In genomic region chr13:37940167-37940566, GRCm38 (mm10) we compare ENCODE assay signal across 21 mouse cellular contexts. TPM values are rescaled to one million over a fixed set of nuclear protein-coding genes. Genes with fewer than 3 reads are reported as not detected.
A peak's percentile ranks its signal among the peaks of the same experiment; 100 is the strongest.
DNase-seq lines count a peak whose midpoint lies in the region; ATAC-seq and TF ChIP-seq lines count a peak whose summit lies in the region.
"Had no signal": no experiment of that assay in that cellular context is flagged by ENCODE, and none has a peak within 500 bp of the region (broad histone marks: within the 10 kb centered on the region; RNA-seq: fewer than 3 reads in every experiment).

No protein-coding gene starts in this region.

- H3K36me3 ChIP-seq in intestine, embryonic 16.5 days (ENCODE audit: control insufficient read depth, insufficient read depth, low read length) = peaks cover under 1% of the 10 kb centered on the region; the same call in 1 of the 2 replicates
- 0 out of 2 replicates have a peak, but pooled peaks cover 7% of the 10 kb centered on the region for H3K36me3 ChIP-seq in kidney, postnatal 0 days (ENCODE audit: insufficient read depth, low read length)
- peaks cover 6% of the 10 kb centered on the region; the same call in 1 of the 2 replicates for H3K36me3 ChIP-seq in liver, postnatal 0 days (replicated peaks; ENCODE audit: insufficient read depth, low read length)

- peaks cover 22% of the 10 kb centered on the region for H3K4me1 ChIP-seq in intestine, embryonic 16.5 days (ENCODE audit: control insufficient read depth, insufficient read depth, low read length)
- H3K4me1 ChIP-seq in kidney, postnatal 0 days (replicated peaks; ENCODE audit: insufficient read depth, low read length) = peaks cover 36% of the 10 kb centered on the region
- H3K4me1 ChIP-seq in liver, postnatal 0 days (ENCODE audit: insufficient read depth) = peaks cover 19% of the 10 kb centered on the region
- H3K4me1 ChIP-seq: hindbrain, embryonic 12.5 days; midbrain, embryonic 13.5 days had no signal

- H3K27me3 ChIP-seq in intestine, embryonic 16.5 days (replicated peaks; ENCODE audit: control insufficient read depth, insufficient read depth, low read length) = no peaks in the 10 kb centered on the region
- no peaks in the 10 kb centered on the region for H3K27me3 ChIP-seq in kidney, postnatal 0 days (ENCODE audit: insufficient read depth, low read length)
- no peaks in the 10 kb centered on the region for H3K27me3 ChIP-seq in liver, postnatal 0 days (ENCODE audit: insufficient read depth, low read length)
- H3K27me3 ChIP-seq: embryonic facial prominence, embryonic 13.5 days; heart, embryonic 12.5 days; hindbrain, embryonic 12.5 days; limb, embryonic 15.5 days; midbrain, embryonic 13.5 days had no signal

- TF ChIP-seq CTCF in gastrocnemius, adult 2 months (IDR thresholded peaks at IDR 0.05) = no peak
- no peak for TF ChIP-seq CTCF in kidney, postnatal 0 days (IDR thresholded peaks at IDR 0.05; ENCODE audit: low read depth)
- TF ChIP-seq CTCF in liver, postnatal 0 days (IDR thresholded peaks at IDR 0.05; ENCODE audit: low read depth) = no peak

- WGBS in intestine, embryonic 16.5 days = 67% methylated on average over 2 of the region's 2 CpGs
- 71% methylated on average over 2 of the region's 2 CpGs for WGBS in kidney, postnatal 0 days
- WGBS in liver, postnatal 0 days (ENCODE audit: insufficient replicate concordance) = 67% methylated on average over 2 of the region's 2 CpGs

- no peak overlapping the region for H3K4me3 ChIP-seq in gastrocnemius, adult 2 months
- no peak overlapping the region for H3K4me3 ChIP-seq in intestine, embryonic 16.5 days (ENCODE audit: low read length)
- no peak overlapping the region for H3K4me3 ChIP-seq in kidney, postnatal 0 days (replicated peaks; ENCODE audit: low read depth, low read length)
- no peak overlapping the region for H3K4me3 ChIP-seq in liver, postnatal 0 days (ENCODE audit: low read depth, low read length)
- H3K4me3 ChIP-seq: embryonic facial prominence, embryonic 13.5 days; heart, embryonic 12.5 days; hindbrain, embryonic 12.5 days; layer of hippocampus, adult 2 months; limb, embryonic 15.5 days; midbrain, embryonic 13.5 days; myocyte had no signal

- peak overlapping the region; percentile 53; the same call in 1 of the 2 replicates for H3K27ac ChIP-seq in gastrocnemius, adult 2 months
- H3K27ac ChIP-seq in intestine, embryonic 16.5 days (ENCODE audit: low read length) = 0 out of 2 replicates have a peak overlapping the region, but pooled peaks have one; percentile 13
- H3K27ac ChIP-seq in kidney, postnatal 0 days = peak overlapping the region; percentile 36; the same call in 1 of the 2 replicates
- peak overlapping the region; percentile 46 for H3K27ac ChIP-seq in liver, postnatal 0 days (ENCODE audit: low read depth)
- H3K27ac ChIP-seq: embryonic facial prominence, embryonic 13.5 days; hindbrain, embryonic 12.5 days; layer of hippocampus, adult 2 months; limb, embryonic 15.5 days; midbrain, embryonic 13.5 days; stomach, postnatal 0 days had no signal

- TF ChIP-seq EP300 in liver, postnatal 0 days (IDR thresholded peaks at IDR 0.05; ENCODE audit: low read depth) = no peak

- intact Hi-C loops in gastrocnemius, adult 2 months (cut with DNase I) = loop anchor here (5.0 kb wide), 4 partner anchors 113 to 488 kb away; no protein-coding TSS in a partner anchor

- H3K9ac ChIP-seq in intestine, embryonic 16.5 days (ENCODE audit: low read depth, low read length) = no peak overlapping the region
- H3K9ac ChIP-seq in kidney, postnatal 0 days (ENCODE audit: low read depth, low read length) = no peak overlapping the region
- H3K9ac ChIP-seq in liver, postnatal 0 days (replicated peaks) = no peak overlapping the region
- H3K9ac ChIP-seq: embryonic facial prominence, embryonic 13.5 days; hindbrain, embryonic 12.5 days; limb, embryonic 15.5 days; midbrain, embryonic 13.5 days had no signal

- no peaks in the 10 kb centered on the region for H3K9me3 ChIP-seq in intestine, embryonic 16.5 days (ENCODE audit: control insufficient read depth, low read length)
- no peaks in the 10 kb centered on the region for H3K9me3 ChIP-seq in kidney, postnatal 0 days (replicated peaks; ENCODE audit: low read length)
- no peaks in the 10 kb centered on the region for H3K9me3 ChIP-seq in liver, postnatal 0 days (ENCODE audit: low read length)
- H3K9me3 ChIP-seq: embryonic facial prominence, embryonic 13.5 days; heart, embryonic 12.5 days; hindbrain, embryonic 12.5 days; limb, embryonic 15.5 days; midbrain, embryonic 13.5 days had no signal

- peak; percentile 64 for ATAC-seq in intestine, embryonic 16.5 days
- ATAC-seq in kidney, postnatal 0 days (replicated peaks; ENCODE audit: low FRiP score, low read depth) = peak; percentile 27
- peak; percentile 30; the same call in 1 of the 2 replicates for ATAC-seq in liver, postnatal 0 days
- ATAC-seq: forebrain, embryonic 14.5 days; lung, postnatal 0 days; midbrain, embryonic 13.5 days had no signal

- no peak for DNase-seq in gastrocnemius, adult 2 months
- DNase-seq in gastrocnemius, adult 18-20 months (ENCODE audit: low spot score) = no peak
- no peak for DNase-seq in kidney, postnatal 0 days (ENCODE audit: low spot score)
- no peak for DNase-seq in liver, postnatal 0 days
- DNase-seq in thymus, postnatal 14 days = no peak
- no peak for DNase-seq in embryo, embryonic 10.5 days (ENCODE audit: low spot score)
- DNase-seq in adrenal gland, adult 8-10 months = no peak
- DNase-seq: adrenal gland, adult 2 months; cerebellum, adult 9-11 months; heart, postnatal 14 days had no signal

- H3K4me2 ChIP-seq in intestine, embryonic 16.5 days (ENCODE audit: low read depth, low read length) = no peak overlapping the region
- H3K4me2 ChIP-seq in kidney, postnatal 0 days (ENCODE audit: low read length) = no peak overlapping the region
- no peak overlapping the region for H3K4me2 ChIP-seq in liver, postnatal 0 days (ENCODE audit: low read depth, low read length)
- H3K4me2 ChIP-seq: embryonic facial prominence, embryonic 13.5 days; heart, embryonic 12.5 days; hindbrain, embryonic 12.5 days; limb, embryonic 15.5 days; midbrain, embryonic 13.5 days had no signal

RNA-seq across cellular contexts. Expression of gene Ssr1, which starts 53.9 kb away (rescaled TPM):
- 10 to 100 TPM; 66.3 to 72.4 TPM for total RNA-seq in gastrocnemius, adult 2 months (2021)
- 10 to 100 TPM; 66.5 to 68.8 TPM for total RNA-seq in gastrocnemius, adult 18-20 months (2021)
- polyA plus RNA-seq in intestine, embryonic 16.5 days (2015; fragmentation: Nextera tagmentation; extraction: Ambion mirVana) = 126 and 129 TPM in 2 replicates
- polyA plus RNA-seq in kidney, postnatal 0 days (2015; fragmentation: Nextera tagmentation; extraction: Ambion mirVana) = 116 and 128 TPM in 2 replicates
- 48.9 and 55.1 TPM in 2 replicates for polyA plus RNA-seq in liver, postnatal 0 days (2015; fragmentation: Nextera tagmentation; extraction: Ambion mirVana)
- 100 to 1,000 TPM; 154 to 167 (median 160) TPM for total RNA-seq in adrenal gland, adult 8-10 months (2022)
